Mouse (Mus musculus) lung, postnatal 0 days (tissue): ENCODE data around the gene Ganc. TPM values are rescaled to one million over a fixed set of nuclear protein-coding genes. Genes with fewer than 3 reads are reported as not detected.

Experiments
- ATAC-seq: fragments of 200-750 bp; cut with Nextera tagmentation; 2 replicates; pipeline ENCODE4 v1.8.0; 2017; ENCODE audit warnings: moderate library complexity
- DNase-seq: peaks from one replicate; pipeline ENCODE4 v3.0.0-alpha.2; 2016; ENCODE audit warnings: low spot score
- H3K27ac ChIP-seq: fragments of 300-500 bp; sonication (generic); 2 replicates; pipeline ENCODE4 v1.5.1; 2014; ENCODE audit warnings: antibody characterized with exemption, mild to moderate bottlenecking, low read length, mixed read lengths
- H3K27me3 ChIP-seq: fragments of 300-500 bp; sonication (generic); replicated peaks from 2 replicates; pipeline ENCODE4 v1.6.1; 2014; ENCODE audit warnings: low read length, mixed read lengths; ENCODE audit not compliant: insufficient read depth
- H3K36me3 ChIP-seq: fragments of 300-500 bp; sonication (generic); 2 replicates; pipeline ENCODE4 v1.6.1; 2014; ENCODE audit warnings: low read length, mixed read lengths; ENCODE audit not compliant: insufficient read depth
- H3K4me1 ChIP-seq: fragments of 300-500 bp; sonication (generic); 2 replicates; pipeline ENCODE4 v1.6.1; 2014; ENCODE audit warnings: antibody characterized with exemption, low read depth, low read length, mixed read lengths; ENCODE audit not compliant: insufficient read depth
- H3K4me2 ChIP-seq: fragments of 300-500 bp; sonication (generic); replicated peaks from 2 replicates; pipeline ENCODE4 v1.6.1; 2014; ENCODE audit warnings: low read depth, mild to moderate bottlenecking, low read length, moderate library complexity, mixed read lengths
- H3K4me3 ChIP-seq: fragments of 300-500 bp; sonication (generic); 2 replicates; pipeline ENCODE4 v1.5.1; 2014; ENCODE audit warnings: low read depth, low read length
- H3K9ac ChIP-seq: fragments of 300-500 bp; sonication (generic); replicated peaks from 2 replicates; pipeline ENCODE4 v1.6.1; 2014; ENCODE audit warnings: low read depth, mild to moderate bottlenecking
- H3K9me3 ChIP-seq: fragments of 300-500 bp; sonication (generic); 2 replicates; pipeline ENCODE4 v1.6.1; 2016; ENCODE audit warnings: low read length, mixed read lengths
- CTCF ChIP-seq: IDR thresholded peaks from 2 replicates; pipeline ENCODE4 v1.5.1; 2016; ENCODE audit warnings: antibody characterized with exemption, mild to moderate bottlenecking
- EP300 ChIP-seq: IDR thresholded peaks from 2 replicates; pipeline ENCODE4 v1.6.1; 2016; ENCODE audit warnings: antibody characterized with exemption, mild to moderate bottlenecking, control low read depth
- WGBS: fragments of 180-500 bp; shearing (Covaris S2); extraction: QIAGEN DNeasy Blood & Tissue Kit; methylation state at CpG from one replicate; pipeline ENCODE4 v1.1.7; 2014; 5-methylcytosine and 5-hydroxymethylcytosine counted together
- polyA plus RNA-seq: library from polyadenylated mRNA; unstranded; fragments of >200 nt; fragmentation: Nextera tagmentation; extraction: Ambion mirVana; gene quantifications from 2 replicates; pipeline ENCODE4 v1.2.1, GENCODE M21; 2015

Gene Ganc
- polyA plus RNA-seq, 1 experiment from 2014 or later: 11.5 TPM

DNA sequence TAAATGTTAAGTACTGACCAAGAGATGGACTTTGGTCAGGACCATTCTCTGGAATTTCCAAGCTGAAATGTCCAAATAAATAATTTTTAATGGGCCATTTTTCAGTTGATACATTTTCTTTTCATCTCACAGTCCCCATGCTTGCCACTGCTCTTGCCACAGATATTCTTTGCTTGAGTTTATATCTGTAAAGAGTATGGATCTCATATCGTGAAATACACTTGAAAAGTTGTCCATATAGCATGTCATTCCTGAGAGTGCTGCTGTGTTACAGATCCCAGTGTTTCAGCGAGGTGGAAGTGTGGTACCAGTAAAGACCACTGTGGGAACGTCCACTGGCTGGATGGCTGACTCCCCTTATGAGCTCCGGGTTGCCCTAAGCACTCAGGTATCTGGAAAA lies 52.0 kb downstream of the Ganc start, which contains the start of gene Capn3:
Gene Capn3, plus strand, starts transcription at position 301 of the 400 bp plus-strand sequence.
- Histone ChIP-seq H3K9ac (no peak within 1 kb of the TSS), H3K27me3 (no peaks in the 10 kb centered on the region), H3K9me3 (no peaks in the 10 kb centered on the region), H3K4me1 (no peaks in the 10 kb centered on the region), H3K36me3 (no peaks in the 10 kb centered on the region; the same call in 1 of the 2 replicates), H3K4me2 (no peak within 1 kb of the TSS), H3K27ac (no peak within 1 kb of the TSS), H3K4me3 (no peak within 1 kb of the TSS)
- ATAC-seq (no peak), DNase-seq (no peak)
- no peak for TF ChIP-seq CTCF
- no peak for TF ChIP-seq EP300
- 70% methylated on average over 4 of the region's 4 CpGs for whole genome bisulfite sequencing

DNA sequence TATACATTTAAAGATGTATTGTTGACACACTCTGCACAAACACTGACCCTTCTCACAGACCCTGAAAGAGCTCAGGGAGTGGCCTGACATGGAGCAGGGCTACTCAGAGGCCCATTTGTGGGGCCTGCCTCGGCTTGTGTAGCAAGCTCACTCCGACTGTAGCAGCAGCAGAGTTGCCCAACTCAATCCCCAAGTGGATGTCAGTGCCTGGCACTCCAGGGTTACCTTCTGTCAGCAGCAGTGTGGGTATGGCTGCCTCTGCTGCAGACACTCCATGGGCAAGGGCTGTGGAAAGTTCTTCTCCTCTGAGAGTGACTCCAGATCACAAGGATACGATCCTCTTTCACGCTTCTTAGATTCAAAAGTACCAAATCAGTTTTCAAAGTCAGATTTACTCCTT lies 56.5 kb downstream of the Ganc start:
- no peak overlapping the region for H3K27ac ChIP-seq
- ATAC-seq: no peak
- no peak overlapping the region for H3K9ac ChIP-seq
- no peak overlapping the region for H3K4me2 ChIP-seq
- no peaks in the 10 kb centered on the region for H3K4me1 ChIP-seq
- H3K4me3 ChIP-seq: no peak overlapping the region
- no peaks in the 10 kb centered on the region for H3K9me3 ChIP-seq
- 70% methylated on average over 4 of the region's 4 CpGs for WGBS
- no peaks in the 10 kb centered on the region for H3K36me3 ChIP-seq
- H3K27me3 ChIP-seq: no peaks in the 10 kb centered on the region
- no peak for TF ChIP-seq CTCF
- no peak for TF ChIP-seq EP300
- DNase-seq: no peak

GRCm38 (mm10) chr2:120463328-120463727 lies 59.6 kb downstream of the Ganc start:
- Histone ChIP-seq H3K9ac (no peak overlapping the region), H3K27ac (no peak overlapping the region), H3K27me3 (no peaks in the 10 kb centered on the region), H3K4me1 (no peaks in the 10 kb centered on the region), H3K36me3 (no peaks in the 10 kb centered on the region), H3K9me3 (no peaks in the 10 kb centered on the region), H3K4me3 (no peak overlapping the region), H3K4me2 (no peak overlapping the region)
- 73% methylated on average over 7 of the region's 7 CpGs for WGBS
- DNase-seq (no peak), ATAC-seq (no peak)
- TF ChIP-seq EP300 (no peak), CTCF (no peak)

DNA sequence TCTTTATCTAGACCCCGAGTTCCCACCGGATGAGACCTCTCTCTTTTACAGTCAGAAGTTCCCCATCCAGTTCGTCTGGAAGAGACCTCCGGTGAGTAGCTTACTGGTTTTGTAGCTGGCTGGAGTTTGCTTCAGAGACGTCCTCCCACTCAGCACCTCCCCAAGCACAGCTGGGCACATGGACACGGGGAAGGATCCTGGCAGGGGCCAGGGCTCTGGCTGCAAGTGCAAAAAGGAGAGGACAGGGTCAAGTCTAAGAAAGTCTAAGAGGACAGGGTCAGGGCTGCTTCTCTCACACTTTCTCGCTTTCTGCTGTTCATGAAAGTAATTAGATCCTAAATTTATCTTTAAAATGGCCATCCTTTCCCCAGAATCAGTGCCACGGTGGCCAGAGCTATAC lies 60.4 kb downstream of the Ganc start:
- Histone ChIP-seq H3K4me3 (no peak overlapping the region), H3K36me3 (no peaks in the 10 kb centered on the region), H3K27ac (no peak overlapping the region), H3K9me3 (no peaks in the 10 kb centered on the region), H3K27me3 (no peaks in the 10 kb centered on the region), H3K4me1 (no peaks in the 10 kb centered on the region), H3K4me2 (no peak overlapping the region), H3K9ac (no peak overlapping the region)
- DNase-seq (no peak), ATAC-seq (no peak)
- TF ChIP-seq EP300 (no peak), CTCF (no peak)
- 61% methylated on average over 8 of the region's 8 CpGs for WGBS

GRCm38 (mm10) chr2:120464732-120465396 lies 61.2 kb downstream of the Ganc start:
- no peak overlapping the region for H3K27ac ChIP-seq
- 80% methylated on average over 2 of the region's 2 CpGs for WGBS
- no peak for ATAC-seq

DNA sequence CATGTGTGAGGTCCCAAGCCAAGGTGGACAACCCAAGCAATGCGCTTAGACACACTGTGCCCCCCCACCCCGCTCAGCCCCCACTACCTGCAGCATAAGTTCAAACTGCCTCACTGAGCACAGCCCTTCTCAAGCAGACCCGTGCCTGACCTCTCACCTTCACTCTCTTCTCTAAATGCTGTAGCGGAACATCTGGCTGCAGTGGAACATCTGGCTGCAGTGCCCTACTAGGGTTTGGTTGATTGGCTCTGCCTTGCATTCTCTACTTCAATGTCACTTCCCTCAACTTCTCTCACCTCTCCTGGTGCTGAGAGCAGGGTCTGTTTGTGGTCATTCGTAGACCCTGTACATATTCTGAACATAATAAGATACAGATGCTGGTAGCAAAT lies 61.7 kb downstream of the Ganc start:
- Histone ChIP-seq H3K27me3 (no peaks in the 10 kb centered on the region), H3K36me3 (no peaks in the 10 kb centered on the region), H3K4me1 (no peaks in the 10 kb centered on the region), H3K9ac (no peak overlapping the region), H3K27ac (no peak overlapping the region), H3K4me3 (no peak overlapping the region), H3K9me3 (no peaks in the 10 kb centered on the region), H3K4me2 (no peak overlapping the region)
- 75% methylated on average over 5 of the region's 5 CpGs for WGBS
- DNase-seq (no peak), ATAC-seq (no peak)
- TF ChIP-seq CTCF: no peak
- no peak for TF ChIP-seq EP300

More at GRCm38 (mm10) chr2:120464732-120465396, 61.2 kb downstream of the Ganc start:
- Histone ChIP-seq H3K4me2 (no peak overlapping the region), H3K4me1 (no peaks in the 10 kb centered on the region), H3K9me3 (no peaks in the 10 kb centered on the region), H3K27me3 (no peaks in the 10 kb centered on the region), H3K36me3 (no peaks in the 10 kb centered on the region), H3K4me3 (no peak overlapping the region), H3K9ac (no peak overlapping the region)
- TF ChIP-seq CTCF (no peak), EP300 (no peak)
- peak; percentile 45 for DNase-seq
